Mouse (Mus musculus) limb, embryonic 11.5 days (tissue): ENCODE data around the gene Gucd1. TPM values are rescaled to one million over a fixed set of nuclear protein-coding genes. Genes with fewer than 3 reads are reported as not detected.
"Not testable (repeated sequence)": the region's sequence is repeated elsewhere in the genome, so short reads cannot be mapped to it uniquely, and the experiment has no call there.

Experiments used
- ATAC-seq: fragments of 200-750 bp; cut with Nextera tagmentation; 2 replicates; pipeline ENCODE4 v1.8.0; 2017; ENCODE audit warnings: low read depth; ENCODE audit not compliant: insufficient number of reproducible peaks, low FRiP score, low TSS enrichment
- DNase-seq: peaks from one replicate; pipeline ENCODE4 v3.0.0-alpha.2; 2015; ENCODE audit warnings: low spot score
- H3K27ac ChIP-seq: fragments of 300-500 bp; sonication (generic); replicated peaks from 2 replicates; pipeline ENCODE4 v1.5.1; 2014; ENCODE audit warnings: low read depth, mild to moderate bottlenecking, low read length
- H3K27me3 ChIP-seq: fragments of 300-500 bp; sonication (generic); 2 replicates; pipeline ENCODE4 v1.6.1; 2014; ENCODE audit warnings: mild to moderate bottlenecking, low read length, mixed read lengths; ENCODE audit not compliant: control insufficient read depth, insufficient read depth
- H3K36me3 ChIP-seq: fragments of 300-500 bp; sonication (generic); 2 replicates; pipeline ENCODE4 v1.6.1; 2014; ENCODE audit warnings: mild to moderate bottlenecking, low read length, moderate library complexity, mixed read lengths; ENCODE audit not compliant: control insufficient read depth, insufficient read depth
- H3K4me1 ChIP-seq: fragments of 300-500 bp; sonication (generic); 2 replicates; pipeline ENCODE4 v1.6.1; 2014; ENCODE audit warnings: low read length, mixed read lengths; ENCODE audit not compliant: control insufficient read depth, insufficient read depth
- H3K4me2 ChIP-seq: fragments of 300-500 bp; sonication (generic); 2 replicates; pipeline ENCODE4 v1.6.1; 2014; ENCODE audit warnings: low read depth, mild to moderate bottlenecking, moderate library complexity; ENCODE audit not compliant: severe bottlenecking
- H3K4me3 ChIP-seq: fragments of 300-500 bp; sonication (generic); 2 replicates; pipeline ENCODE4 v1.5.1; 2014; ENCODE audit warnings: low read depth, low read length
- H3K9ac ChIP-seq: fragments of 300-500 bp; sonication (generic); 2 replicates; pipeline ENCODE4 v1.6.1; 2014; ENCODE audit warnings: mild to moderate bottlenecking, low read length
- H3K9me3 ChIP-seq: fragments of 300-500 bp; sonication (generic); 2 replicates; pipeline ENCODE4 v1.6.1; 2016; ENCODE audit warnings: low read length; ENCODE audit not compliant: control insufficient read depth
- WGBS: fragments of 180-500 bp; shearing (Covaris S2); extraction: QIAGEN DNeasy Blood & Tissue Kit; methylation state at CpG from one replicate; pipeline ENCODE4 v1.1.7; 2014; 5-methylcytosine and 5-hydroxymethylcytosine counted together
- polyA plus RNA-seq: library from polyadenylated mRNA; unstranded; fragments of >200 nt; fragmentation: Nextera tagmentation; extraction: Ambion mirVana; gene quantifications from 2 replicates; pipeline ENCODE4 v1.2.1, GENCODE M21; 2014

The Gucd1 gene
- polyA plus RNA-seq, 1 experiment from 2014 or later, result 36.1 TPM

- ATAC-seq (no peak), DNase-seq (no peak)
- 95% methylated on average over 10 of the region's 10 CpGs for WGBS
- Histone ChIP-seq H3K9me3 (no peaks in the 10 kb centered on the region), H3K27ac (no peak overlapping the region), H3K4me1 (no peaks in the 10 kb centered on the region), H3K36me3 (no peaks in the 10 kb centered on the region), H3K9ac (no peak overlapping the region), H3K4me3 (no peak overlapping the region), H3K4me2 (no peak overlapping the region), H3K27me3 (no peaks in the 10 kb centered on the region)
Observed at GRCm38 (mm10) chr10:75424498-75424901, 93.3 kb downstream of the Gucd1 start.

GRCm38 (mm10) chr10:75418747-75419146 is 99.0 kb downstream of the Gucd1 start:
- H3K36me3 ChIP-seq, result no peaks in the 10 kb centered on the region
- WGBS, result 67% methylated on average over 4 of the region's 4 CpGs
- H3K4me1 ChIP-seq, result no peaks in the 10 kb centered on the region
- H3K4me2 ChIP-seq, result no peak overlapping the region
- no peak overlapping the region for H3K27ac ChIP-seq
- no peak overlapping the region for H3K4me3 ChIP-seq
- H3K9me3 ChIP-seq, result no peaks in the 10 kb centered on the region
- H3K27me3 ChIP-seq, result no peaks in the 10 kb centered on the region
- ATAC-seq, result no peak
- H3K9ac ChIP-seq, result no peak overlapping the region
- no peak for DNase-seq

GRCm38 (mm10) chr10:75417363-75418042 is 100.3 kb downstream of the Gucd1 start:
- no peak overlapping the region for H3K27ac ChIP-seq
- H3K4me1 ChIP-seq, result no peaks in the 10 kb centered on the region
- ATAC-seq (no peak), DNase-seq (no peak)
- H3K36me3 ChIP-seq, result no peaks in the 10 kb centered on the region
- no peaks in the 10 kb centered on the region for H3K9me3 ChIP-seq
- H3K4me3 ChIP-seq, result no peak overlapping the region
- 93% methylated on average over 8 of the region's 8 CpGs for WGBS
- H3K27me3 ChIP-seq, result no peaks in the 10 kb centered on the region
- H3K4me2 ChIP-seq, result no peak overlapping the region
- no peak overlapping the region for H3K9ac ChIP-seq

- Histone ChIP-seq H3K27ac (no peak overlapping the region), H3K36me3 (no peaks in the 10 kb centered on the region), H3K9me3 (no peaks in the 10 kb centered on the region), H3K9ac (no peak overlapping the region), H3K4me1 (no peaks in the 10 kb centered on the region), H3K4me2 (no peak overlapping the region), H3K27me3 (no peaks in the 10 kb centered on the region), H3K4me3 (no peak overlapping the region)
- WGBS, result 89% methylated on average over 7 of the region's 7 CpGs
- ATAC-seq, result no peak
- DNase-seq, result no peak
Observed at GRCm38 (mm10) chr10:75414925-75415324, 102.8 kb downstream of the Gucd1 start.

- no peak for DNase-seq
- H3K4me2 ChIP-seq, result no peak overlapping the region
- H3K27ac ChIP-seq, result no peak overlapping the region
- WGBS, result 81% methylated on average over 27 of the region's 27 CpGs
- ATAC-seq, result no peak
- no peaks in the 10 kb centered on the region for H3K9me3 ChIP-seq
- no peak overlapping the region for H3K9ac ChIP-seq
- no peaks in the 10 kb centered on the region for H3K27me3 ChIP-seq
- H3K4me3 ChIP-seq, result no peak overlapping the region
- no peaks in the 10 kb centered on the region for H3K4me1 ChIP-seq
- H3K36me3 ChIP-seq, result no peaks in the 10 kb centered on the region
Observed at GRCm38 (mm10) chr10:75412114-75413103, 105.4 kb downstream of the Gucd1 start.

GRCm38 (mm10) chr10:75411343-75412113 is 106.2 kb downstream of the Gucd1 start:
- H3K36me3 ChIP-seq, ATAC-seq, H3K27me3 ChIP-seq, DNase-seq, H3K9me3 ChIP-seq, H3K27ac ChIP-seq, H3K9ac ChIP-seq, H3K4me3 ChIP-seq, H3K4me1 ChIP-seq, H3K4me2 ChIP-seq: not testable (repeated sequence)
- WGBS, result 49% methylated on average over 9 of the region's 10 CpGs

- ATAC-seq (no peak), DNase-seq (no peak)
- Histone ChIP-seq H3K4me1 (no peaks in the 10 kb centered on the region), H3K36me3 (no peaks in the 10 kb centered on the region), H3K4me2 (no peak overlapping the region), H3K9me3 (no peaks in the 10 kb centered on the region), H3K9ac (no peak overlapping the region), H3K27me3 (no peaks in the 10 kb centered on the region), H3K27ac (no peak overlapping the region), H3K4me3 (no peak overlapping the region)
- 77% methylated on average over 4 of the region's 4 CpGs for WGBS
Observed at GRCm38 (mm10) chr10:75407741-75408140, 110.0 kb downstream of the Gucd1 start.

- H3K27ac ChIP-seq, result no peak overlapping the region
- H3K27me3 ChIP-seq, result no peaks in the 10 kb centered on the region
- WGBS, result 44% methylated on average over 13 of the region's 13 CpGs
- DNase-seq (no peak), ATAC-seq (0 out of 2 replicates have a peak, but pooled peaks have one; percentile 3)
- no peaks in the 10 kb centered on the region for H3K4me1 ChIP-seq
- no peak overlapping the region for H3K4me2 ChIP-seq
- H3K4me3 ChIP-seq, result no peak overlapping the region
- no peaks in the 10 kb centered on the region for H3K9me3 ChIP-seq
- H3K9ac ChIP-seq, result no peak overlapping the region
- H3K36me3 ChIP-seq, result no peaks in the 10 kb centered on the region
Observed at GRCm38 (mm10) chr10:75406755-75407154, 111.0 kb downstream of the Gucd1 start.
